Mouse (Mus musculus): ENCODE data around the gene Arhgap32.

- TF ChIP-seq EP300 (IDR thresholded peaks at IDR 0.05; ENCODE audit: low read length) (no peak), ZC3H11A (IDR thresholded peaks at IDR 0.05; ENCODE audit: low read depth, low read length) (no peak), CTCF (conservative IDR thresholded peaks at IDR 0.05 in 1 of 2, IDR thresholded peaks at IDR 0.05 in 1 of 2; ENCODE audit: low read depth in 2 of 2, low read length in 2 of 2) (no peak), RAD21 (IDR thresholded peaks at IDR 0.05; ENCODE audit: low read depth, low read length) (no peak), POLR2A (IDR thresholded peaks at IDR 0.05; ENCODE audit: low read depth, low read length) (no peak), E2F4 (IDR thresholded peaks at IDR 0.05; ENCODE audit: insufficient replicate concordance, low read depth, low read length) (no peak), SMC3 (IDR thresholded peaks at IDR 0.05; ENCODE audit: low read depth, low read length) (no peak), USF1 (IDR thresholded peaks at IDR 0.05; ENCODE audit: low read depth, low read length) (no peak), ELF1 (IDR thresholded peaks at IDR 0.05; ENCODE audit: low read depth, low read length) (no peak), ETS1 (conservative IDR thresholded peaks at IDR 0.05; ENCODE audit: low read depth, low read length) (no peak), TCF12 (IDR thresholded peaks at IDR 0.05; ENCODE audit: low read depth, low read length) (no peak), CHD1 (IDR thresholded peaks at IDR 0.05; ENCODE audit: low read depth, low read length) (no peak), ZNF384 (IDR thresholded peaks at IDR 0.05; ENCODE audit: low read depth, low read length) (no peak)
Observed at GRCm38 (mm10) chr9:32216820-32217567, 101.1 kb downstream of the Arhgap32 start.

Measured in CH12.LX (cell line).